ENCODE assay signal across 30 mouse cellular contexts in genomic region chr2:3180550-3180949, GRCm38 (mm10).
A peak's percentile ranks its signal among the peaks of the same experiment; 100 is the strongest.
DNase-seq lines count a peak whose midpoint lies in the region; ATAC-seq and TF ChIP-seq lines count a peak whose summit lies in the region.
"Had no signal": no experiment of that assay in that cellular context is flagged by ENCODE, and none has a peak within 500 bp of the region (broad histone marks: within the 10 kb centered on the region; RNA-seq: fewer than 3 reads in every experiment).

No protein-coding gene starts in this region.

- no peaks in the 10 kb centered on the region for H3K4me1 ChIP-seq in forebrain, embryonic 11.5 days (replicated peaks; ENCODE audit: control insufficient read depth, insufficient read depth, low read length)
- peaks cover 14% of the 10 kb centered on the region for H3K4me1 ChIP-seq in forebrain, embryonic 12.5 days
- H3K4me1 ChIP-seq in kidney, embryonic 16.5 days (ENCODE audit: insufficient read depth, low read length), result peaks cover 4% of the 10 kb centered on the region; the same call in 1 of the 2 replicates
- peaks cover 7% of the 10 kb centered on the region; the same call in 1 of the 2 replicates for H3K4me1 ChIP-seq in lung, postnatal 0 days (ENCODE audit: insufficient read depth, low read depth, low read length)
- H3K4me1 ChIP-seq in cortical plate, adult 2 months (ENCODE audit: control insufficient read depth, insufficient read depth, low read length), result peaks cover 7% of the 10 kb centered on the region
- H3K4me1 ChIP-seq: limb, embryonic 10.5 days; liver, embryonic 13.5 days; midbrain, embryonic 15.5 days had no signal

- no peak overlapping the region for H3K27ac ChIP-seq in forebrain, embryonic 11.5 days (ENCODE audit: low read depth, low read length)
- no peak overlapping the region for H3K27ac ChIP-seq in forebrain, embryonic 12.5 days
- peak overlapping the region; percentile 46 for H3K27ac ChIP-seq in kidney, embryonic 16.5 days (ENCODE audit: low read length)
- no peak overlapping the region for H3K27ac ChIP-seq in lung, postnatal 0 days (ENCODE audit: low read length)
- 0 out of 2 replicates have a peak overlapping the region, but pooled peaks have one; percentile 46 for H3K27ac ChIP-seq in cortical plate, adult 2 months (ENCODE audit: insufficient read depth, low read length)
- H3K27ac ChIP-seq: forebrain, embryonic 13.5 days; heart, embryonic 15.5 days; hindbrain, postnatal 0 days; limb, embryonic 10.5 days; limb, embryonic 15.5 days; liver, embryonic 13.5 days; lung, embryonic 15.5 days; macrophage; midbrain, embryonic 15.5 days; neural tube, embryonic 15.5 days had no signal

- TF ChIP-seq EP300 in lung, postnatal 0 days (IDR thresholded peaks at IDR 0.05), result no peak

- no peak for ATAC-seq in forebrain, embryonic 11.5 days (replicated peaks; ENCODE audit: low FRiP score)
- no peak for ATAC-seq in forebrain, embryonic 12.5 days (ENCODE audit: low FRiP score)
- peak; percentile 64 for ATAC-seq in kidney, embryonic 16.5 days (ENCODE audit: low FRiP score, low TSS enrichment)
- ATAC-seq in lung, postnatal 0 days, result peak; percentile 46
- ATAC-seq: forebrain, embryonic 13.5 days; hindbrain, postnatal 0 days; intestine, embryonic 16.5 days; midbrain, embryonic 15.5 days had no signal

- DNase-seq in forebrain, embryonic 11.5 days (ENCODE audit: low spot score), result peak; percentile 22
- no peak for DNase-seq in kidney, postnatal 36 days
- no peak for DNase-seq in lung, postnatal 0 days (ENCODE audit: low spot score)
- no peak for DNase-seq in lung, adult 18-20 months
- no peak for DNase-seq in ovary, postnatal 10 days (ENCODE audit: low spot score)
- DNase-seq: adrenal gland, postnatal 10 days; cerebellum, adult 8-10 months; cerebellum, postnatal 36 days; embryo, embryonic 11 days; gastrocnemius, postnatal 10 days; kidney, postnatal 14 days; layer of hippocampus, postnatal 36 days; liver, embryonic 13.5 days; right cerebral cortex, postnatal 25 days; spleen, adult 18-20 months had no signal

- no peak for TF ChIP-seq CTCF in lung, postnatal 0 days (IDR thresholded peaks at IDR 0.05)
- TF ChIP-seq CTCF in cortical plate, adult 2 months (IDR thresholded peaks at IDR 0.05; ENCODE audit: extremely low read depth, insufficient read depth, low read length), result no peak

- H3K4me3 ChIP-seq in forebrain, embryonic 11.5 days (ENCODE audit: low read depth, low read length), result no peak overlapping the region
- no peak overlapping the region for H3K4me3 ChIP-seq in forebrain, embryonic 12.5 days (replicated peaks)
- H3K4me3 ChIP-seq in kidney, embryonic 16.5 days (ENCODE audit: low read length), result no peak overlapping the region
- H3K4me3 ChIP-seq in lung, postnatal 0 days (ENCODE audit: low read depth, low read length), result no peak overlapping the region
- no peak overlapping the region for H3K4me3 ChIP-seq in cortical plate, adult 2 months (ENCODE audit: insufficient read depth, low read length)
- H3K4me3 ChIP-seq: erythroblast, embryonic 14.5 days; forebrain, embryonic 13.5 days; heart, embryonic 15.5 days; limb, embryonic 10.5 days; limb, embryonic 15.5 days; liver, embryonic 13.5 days; lung, embryonic 15.5 days; midbrain, embryonic 15.5 days; neural tube, embryonic 15.5 days had no signal

- WGBS in forebrain, embryonic 11.5 days, result 87% methylated on average over 4 of the region's 4 CpGs
- WGBS in forebrain, embryonic 12.5 days, result 83% methylated on average over 4 of the region's 4 CpGs
- WGBS in kidney, embryonic 16.5 days, result 60% methylated on average over 4 of the region's 4 CpGs
- 61% methylated on average over 4 of the region's 4 CpGs for WGBS in lung, postnatal 0 days

- no peaks in the 10 kb centered on the region for H3K27me3 ChIP-seq in forebrain, embryonic 11.5 days (ENCODE audit: control insufficient read depth, insufficient read depth, low read length)
- H3K27me3 ChIP-seq in forebrain, embryonic 12.5 days, result no peaks in the 10 kb centered on the region
- no peaks in the 10 kb centered on the region for H3K27me3 ChIP-seq in kidney, embryonic 16.5 days (ENCODE audit: insufficient read depth, low read length)
- H3K27me3 ChIP-seq in lung, postnatal 0 days (replicated peaks; ENCODE audit: insufficient read depth, low read length), result no peaks in the 10 kb centered on the region
- H3K27me3 ChIP-seq: forebrain, embryonic 13.5 days; heart, embryonic 15.5 days; limb, embryonic 15.5 days; liver, embryonic 13.5 days; lung, embryonic 15.5 days; midbrain, embryonic 15.5 days; neural tube, embryonic 15.5 days had no signal

- H3K9ac ChIP-seq in forebrain, embryonic 11.5 days (ENCODE audit: low read length), result no peak overlapping the region
- H3K9ac ChIP-seq in forebrain, embryonic 12.5 days, result no peak overlapping the region
- H3K9ac ChIP-seq in kidney, embryonic 16.5 days (replicated peaks; ENCODE audit: low read length), result no peak overlapping the region
- no peak overlapping the region for H3K9ac ChIP-seq in lung, postnatal 0 days (replicated peaks; ENCODE audit: low read depth)
- H3K9ac ChIP-seq: forebrain, embryonic 13.5 days; heart, embryonic 15.5 days; limb, embryonic 15.5 days; liver, embryonic 13.5 days; lung, embryonic 15.5 days; midbrain, embryonic 15.5 days; neural tube, embryonic 15.5 days had no signal

- H3K4me2 ChIP-seq in forebrain, embryonic 11.5 days (ENCODE audit: low read depth, low read length, severe bottlenecking), result no peak overlapping the region
- H3K4me2 ChIP-seq in forebrain, embryonic 12.5 days, result no peak overlapping the region
- no peak overlapping the region for H3K4me2 ChIP-seq in kidney, embryonic 16.5 days (replicated peaks; ENCODE audit: low read depth, low read length)
- no peak overlapping the region for H3K4me2 ChIP-seq in lung, postnatal 0 days (replicated peaks; ENCODE audit: low read depth, low read length)
- H3K4me2 ChIP-seq: forebrain, embryonic 13.5 days; heart, embryonic 15.5 days; limb, embryonic 15.5 days; liver, embryonic 13.5 days; lung, embryonic 15.5 days; midbrain, embryonic 15.5 days; neural tube, embryonic 15.5 days had no signal

- TF ChIP-seq POLR2A in cortical plate, adult 2 months (IDR thresholded peaks at IDR 0.05; ENCODE audit: extremely low read depth, insufficient read depth, low read length), result no peak

- H3K36me3 ChIP-seq in forebrain, embryonic 11.5 days (ENCODE audit: control insufficient read depth, insufficient read depth, low read length), result no peaks in the 10 kb centered on the region
- H3K36me3 ChIP-seq in forebrain, embryonic 12.5 days (replicated peaks), result 0 out of 2 replicates have a peak, but pooled peaks cover 4% of the 10 kb centered on the region
- peaks cover 9% of the 10 kb centered on the region for H3K36me3 ChIP-seq in kidney, embryonic 16.5 days (ENCODE audit: insufficient read depth, low read length)
- no peaks in the 10 kb centered on the region for H3K36me3 ChIP-seq in lung, postnatal 0 days (ENCODE audit: insufficient read depth, low read length)
- H3K36me3 ChIP-seq: G1E; heart, embryonic 15.5 days; liver, embryonic 13.5 days; neural tube, embryonic 15.5 days had no signal

- no peaks in the 10 kb centered on the region for H3K9me3 ChIP-seq in forebrain, embryonic 11.5 days (ENCODE audit: control insufficient read depth, low read length)
- no peaks in the 10 kb centered on the region for H3K9me3 ChIP-seq in forebrain, embryonic 12.5 days
- no peaks in the 10 kb centered on the region for H3K9me3 ChIP-seq in kidney, embryonic 16.5 days (ENCODE audit: low read length)
- H3K9me3 ChIP-seq in lung, postnatal 0 days (ENCODE audit: low read length), result no peaks in the 10 kb centered on the region
- H3K9me3 ChIP-seq: forebrain, embryonic 13.5 days; G1E; heart, embryonic 15.5 days; limb, embryonic 10.5 days; limb, embryonic 15.5 days; liver, embryonic 13.5 days; lung, embryonic 15.5 days; midbrain, embryonic 15.5 days; neural tube, embryonic 15.5 days had no signal

Comparison
In these comparisons a context has a peak if more than half of its experiments do, and no peak if none do; other contexts are left out.
1. ATAC-seq: peak in kidney, embryonic 16.5 days (single experiment) and lung, postnatal 0 days (single experiment); none in forebrain, embryonic 11.5 days (single experiment) and forebrain, embryonic 12.5 days (single experiment).
2. H3K27ac ChIP-seq: peak in kidney, embryonic 16.5 days (single experiment) and cortical plate, adult 2 months (single experiment); none in forebrain, embryonic 11.5 days (single experiment), forebrain, embryonic 12.5 days (single experiment) and lung, postnatal 0 days (single experiment).